Mouse (Mus musculus) limb, embryonic 11.5 days (tissue): ENCODE data around the gene Rsad2. TPM values are rescaled to one million over a fixed set of nuclear protein-coding genes. Genes with fewer than 3 reads are reported as not detected.
"Not testable (repeated sequence)": the region's sequence is repeated elsewhere in the genome, so short reads cannot be mapped to it uniquely, and the experiment has no call there.

Experiments
- ATAC-seq: fragments of 200-750 bp; cut with Nextera tagmentation; 2 replicates; pipeline ENCODE4 v1.8.0; 2017; ENCODE audit warnings: low read depth; ENCODE audit not compliant: insufficient number of reproducible peaks, low FRiP score, low TSS enrichment
- DNase-seq: peaks from one replicate; pipeline ENCODE4 v3.0.0-alpha.2; 2015; ENCODE audit warnings: low spot score
- H3K27ac ChIP-seq: fragments of 300-500 bp; sonication (generic); replicated peaks from 2 replicates; pipeline ENCODE4 v1.5.1; 2014; ENCODE audit warnings: low read depth, mild to moderate bottlenecking, low read length
- H3K27me3 ChIP-seq: fragments of 300-500 bp; sonication (generic); 2 replicates; pipeline ENCODE4 v1.6.1; 2014; ENCODE audit warnings: mild to moderate bottlenecking, low read length, mixed read lengths; ENCODE audit not compliant: control insufficient read depth, insufficient read depth
- H3K36me3 ChIP-seq: fragments of 300-500 bp; sonication (generic); 2 replicates; pipeline ENCODE4 v1.6.1; 2014; ENCODE audit warnings: mild to moderate bottlenecking, low read length, moderate library complexity, mixed read lengths; ENCODE audit not compliant: control insufficient read depth, insufficient read depth
- H3K4me1 ChIP-seq: fragments of 300-500 bp; sonication (generic); 2 replicates; pipeline ENCODE4 v1.6.1; 2014; ENCODE audit warnings: low read length, mixed read lengths; ENCODE audit not compliant: control insufficient read depth, insufficient read depth
- H3K4me2 ChIP-seq: fragments of 300-500 bp; sonication (generic); 2 replicates; pipeline ENCODE4 v1.6.1; 2014; ENCODE audit warnings: low read depth, mild to moderate bottlenecking, moderate library complexity; ENCODE audit not compliant: severe bottlenecking
- H3K4me3 ChIP-seq: fragments of 300-500 bp; sonication (generic); 2 replicates; pipeline ENCODE4 v1.5.1; 2014; ENCODE audit warnings: low read depth, low read length
- H3K9ac ChIP-seq: fragments of 300-500 bp; sonication (generic); 2 replicates; pipeline ENCODE4 v1.6.1; 2014; ENCODE audit warnings: mild to moderate bottlenecking, low read length
- H3K9me3 ChIP-seq: fragments of 300-500 bp; sonication (generic); 2 replicates; pipeline ENCODE4 v1.6.1; 2016; ENCODE audit warnings: low read length; ENCODE audit not compliant: control insufficient read depth
- WGBS: fragments of 180-500 bp; shearing (Covaris S2); extraction: QIAGEN DNeasy Blood & Tissue Kit; methylation state at CpG from one replicate; pipeline ENCODE4 v1.1.7; 2014; 5-methylcytosine and 5-hydroxymethylcytosine counted together
- polyA plus RNA-seq: library from polyadenylated mRNA; unstranded; fragments of >200 nt; fragmentation: Nextera tagmentation; extraction: Ambion mirVana; gene quantifications from 2 replicates; pipeline ENCODE4 v1.2.1, GENCODE M21; 2014

Rsad2 gene
- 0.54 and 0.60 TPM in 2 replicates for polyA plus RNA-seq

- Histone ChIP-seq H3K4me1 (peaks cover 5% of the 10 kb centered on the region; the same call in 1 of the 2 replicates), H3K36me3 (no peaks in the 10 kb centered on the region), H3K4me2 (no peak within 1 kb of the TSS), H3K9ac (no peak within 1 kb of the TSS), H3K27ac (no peak within 1 kb of the TSS), H3K27me3 (no peaks in the 10 kb centered on the region), H3K9me3 (no peaks in the 10 kb centered on the region), H3K4me3 (no peak within 1 kb of the TSS)
- ATAC-seq (peak; percentile 73), DNase-seq (peak; percentile 61)
- 45% methylated on average over 13 of the region's 13 CpGs for WGBS
Measured at GRCm38 (mm10) chr12:26456028-26456698, at the start of gene Rsad2. Gene Rsad2 (minus strand): TSS chr12:26456452.

- DNase-seq, result no peak
- H3K27ac ChIP-seq, result no peak overlapping the region
- 91% methylated on average over 3 of the region's 3 CpGs for WGBS
Measured at GRCm38 (mm10) chr12:26501042-26501441, 44.8 kb upstream of the Rsad2 start.

GRCm38 (mm10) chr12:26489942-26490341 lies 33.7 kb upstream of the Rsad2 start:
- ATAC-seq (no peak), DNase-seq (no peak)
- H3K36me3 ChIP-seq, result no peaks in the 10 kb centered on the region
- no peak overlapping the region for H3K4me3 ChIP-seq
- peaks cover 5% of the 10 kb centered on the region for H3K4me1 ChIP-seq
- H3K9ac ChIP-seq, result no peak overlapping the region
- H3K4me2 ChIP-seq, result no peak overlapping the region
- H3K27ac ChIP-seq, result no peak overlapping the region; the same call in 1 of the 2 replicates
- no peaks in the 10 kb centered on the region for H3K27me3 ChIP-seq
- no peaks in the 10 kb centered on the region for H3K9me3 ChIP-seq
- 87% methylated on average over 1 of the region's 1 CpGs for WGBS

More at GRCm38 (mm10) chr12:26501042-26501441, 44.8 kb upstream of the Rsad2 start:
- H3K27me3 ChIP-seq, result no peaks in the 10 kb centered on the region
- no peaks in the 10 kb centered on the region for H3K9me3 ChIP-seq
- no peak for ATAC-seq
- no peak overlapping the region for H3K9ac ChIP-seq
- no peaks in the 10 kb centered on the region for H3K36me3 ChIP-seq
- H3K4me3 ChIP-seq, result no peak overlapping the region
- H3K4me1 ChIP-seq, result no peaks in the 10 kb centered on the region
- H3K4me2 ChIP-seq, result no peak overlapping the region

GRCm38 (mm10) chr12:26488617-26489274 lies 32.5 kb upstream of the Rsad2 start:
- DNase-seq (no peak), ATAC-seq (no peak)
- peaks cover 5% of the 10 kb centered on the region for H3K4me1 ChIP-seq
- no peak overlapping the region for H3K4me2 ChIP-seq
- no peak overlapping the region for H3K9ac ChIP-seq
- H3K27ac ChIP-seq, result peak overlapping the region; percentile 40; the same call in 1 of the 2 replicates
- H3K36me3 ChIP-seq, result no peaks in the 10 kb centered on the region
- H3K9me3 ChIP-seq, result no peaks in the 10 kb centered on the region
- WGBS, result 38% methylated on average over 5 of the region's 5 CpGs
- H3K27me3 ChIP-seq, result no peaks in the 10 kb centered on the region
- no peak overlapping the region for H3K4me3 ChIP-seq

- H3K4me2 ChIP-seq, result no peak overlapping the region
- DNase-seq, result peak; percentile 67
- no peak overlapping the region for H3K4me3 ChIP-seq
- H3K4me1 ChIP-seq, result peaks cover 5% of the 10 kb centered on the region
- 56% methylated on average over 14 of the region's 14 CpGs for WGBS
- H3K9me3 ChIP-seq, result no peaks in the 10 kb centered on the region
- H3K9ac ChIP-seq, result no peak overlapping the region
- H3K27ac ChIP-seq, result peak overlapping the region; percentile 69
- H3K36me3 ChIP-seq, result no peaks in the 10 kb centered on the region
- H3K27me3 ChIP-seq, result no peaks in the 10 kb centered on the region
- ATAC-seq, result no peak
Measured at GRCm38 (mm10) chr12:26487874-26488616, 31.8 kb upstream of the Rsad2 start.

- H3K36me3 ChIP-seq, H3K4me1 ChIP-seq, ATAC-seq, H3K4me3 ChIP-seq, H3K9ac ChIP-seq, H3K27me3 ChIP-seq, H3K4me2 ChIP-seq, H3K27ac ChIP-seq, H3K9me3 ChIP-seq, DNase-seq: not testable (repeated sequence)
- 90% methylated on average over 12 of the region's 12 CpGs for WGBS
Measured at GRCm38 (mm10) chr12:26485738-26486580, 29.7 kb upstream of the Rsad2 start.

GRCm38 (mm10) chr12:26478196-26479004 lies 22.1 kb upstream of the Rsad2 start:
- no peak overlapping the region for H3K4me2 ChIP-seq
- no peaks in the 10 kb centered on the region for H3K4me1 ChIP-seq
- H3K36me3 ChIP-seq, result no peaks in the 10 kb centered on the region
- no peak overlapping the region for H3K9ac ChIP-seq
- no peak overlapping the region for H3K27ac ChIP-seq
- H3K27me3 ChIP-seq, result no peaks in the 10 kb centered on the region
- H3K9me3 ChIP-seq, result no peaks in the 10 kb centered on the region
- ATAC-seq, result no peak
- H3K4me3 ChIP-seq, result no peak overlapping the region
- DNase-seq, result no peak
- 83% methylated on average over 18 of the region's 18 CpGs for WGBS
